Comparison of ENCODE assay signal across 16 mouse cellular contexts in the genomic region with DNA sequence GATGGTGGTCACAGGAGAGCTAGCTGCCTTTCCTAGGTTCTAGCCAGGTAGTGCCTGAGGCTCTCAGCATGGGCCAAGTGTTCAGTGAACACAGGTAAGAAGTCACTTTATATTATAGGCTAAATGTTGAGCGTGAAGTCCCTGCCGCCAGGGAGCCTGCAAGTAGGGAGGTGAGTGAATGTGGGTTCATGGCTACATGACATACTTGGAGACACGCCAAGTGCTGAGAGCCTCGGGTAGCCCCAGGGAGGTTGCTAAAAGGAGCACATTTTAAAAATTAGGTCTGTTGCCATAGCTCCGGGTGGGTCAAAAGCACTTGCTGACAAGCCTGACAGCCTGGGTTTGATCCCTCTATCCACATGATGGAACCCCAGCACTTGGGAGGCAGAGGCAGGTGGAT.
DNase-seq lines count a peak whose midpoint lies in the region; ATAC-seq and TF ChIP-seq lines count a peak whose summit lies in the region.
"Had no signal": no experiment of that assay in that cellular context is flagged by ENCODE, and none has a peak within 500 bp of the region (broad histone marks: within the 10 kb centered on the region; RNA-seq: fewer than 3 reads in every experiment).

No protein-coding gene starts in this region.

- H3K27me3 ChIP-seq in heart, embryonic 10.5 days (ENCODE audit: insufficient read depth, poor library complexity, severe bottlenecking), result no peaks in the 10 kb centered on the region
- H3K27me3 ChIP-seq: forebrain, embryonic 13.5 days had no signal

- intact Hi-C loops in heart, postnatal 10 days (cut with DNase I), result no loop called here
- intact Hi-C loops in left cerebral cortex, postnatal 4 days (cut with DNase I), result no loop called here
- intact Hi-C loops in left cerebral cortex, adult 2 months (cut with DNase I), result no loop called here

- no peak for ATAC-seq in frontal cortex, adult (ENCODE audit: low TSS enrichment)
- ATAC-seq: forebrain, embryonic 13.5 days; liver, postnatal 0 days had no signal

- H3K4me3 ChIP-seq in heart, embryonic 10.5 days, result no peak overlapping the region
- no peak overlapping the region for H3K4me3 ChIP-seq in left cerebral cortex, adult 2 months
- H3K4me3 ChIP-seq: forebrain, embryonic 13.5 days; myocyte; neural tube, embryonic 15.5 days had no signal

- no peak for TF ChIP-seq CTCF in left cerebral cortex, adult 2 months (IDR thresholded peaks at IDR 0.05)
- no peak for TF ChIP-seq CTCF in brain, embryonic 14.5 days (IDR thresholded peaks at IDR 0.05; ENCODE audit: borderline replicate concordance, extremely low read depth, insufficient read depth, insufficient read length)

- no peaks in the 10 kb centered on the region for H3K9me3 ChIP-seq in heart, embryonic 10.5 days
- H3K9me3 ChIP-seq: forebrain, embryonic 13.5 days; neural tube, embryonic 15.5 days had no signal

- H3K27ac ChIP-seq in heart, embryonic 10.5 days, result peak overlapping the region; percentile 64
- no peak overlapping the region for H3K27ac ChIP-seq in left cerebral cortex, adult 2 months
- H3K27ac ChIP-seq: forebrain, embryonic 13.5 days; neural tube, embryonic 15.5 days had no signal

- peaks cover 67% of the 10 kb centered on the region for H3K4me1 ChIP-seq in heart, embryonic 10.5 days
- H3K4me1 ChIP-seq: forebrain, embryonic 13.5 days had no signal

- no peak for TF ChIP-seq POLR2A in brain, embryonic 14.5 days (IDR thresholded peaks at IDR 0.05; ENCODE audit: borderline replicate concordance, extremely low read depth, insufficient read depth, insufficient read length, poor library complexity, severe bottlenecking)

- 58% methylated on average over 5 of the region's 5 CpGs for WGBS in heart, embryonic 10.5 days

- no peaks in the 10 kb centered on the region for H3K36me3 ChIP-seq in heart, embryonic 10.5 days
- H3K36me3 ChIP-seq: neural tube, embryonic 15.5 days had no signal

- DNase-seq in heart, embryonic 10.5 days (ENCODE audit: low spot score), result no peak
- no peak for DNase-seq in heart, postnatal 10 days
- DNase-seq in left cerebral cortex, postnatal 4 days, result peak; percentile 14
- DNase-seq in left cerebral cortex, adult 2 months (ENCODE audit: extremely low spot score in 1 of 2, low spot score in 2 of 2), result no peak
- peak; percentile 53 for DNase-seq in adipocyte (ENCODE audit: low spot score)
- DNase-seq in brain, embryonic 14.5 days (ENCODE audit: low read depth), result peak; percentile 31
- DNase-seq: cerebellum, postnatal 14 days; heart, adult 18-20 months; kidney, adult 8-10 months; liver; liver, postnatal 0 days; midbrain, embryonic 14.5 days had no signal

Comparison
In these comparisons a context has a peak if more than half of its experiments do, and no peak if none do; other contexts are left out.
1. DNase-seq: peak in left cerebral cortex, postnatal 4 days (single experiment), adipocyte (single experiment) and brain, embryonic 14.5 days (single experiment); none in heart, embryonic 10.5 days (single experiment), heart, postnatal 10 days (0 of 2) and left cerebral cortex, adult 2 months (0 of 2).